Mouse (Mus musculus) frontal cortex, adult (tissue): ENCODE data around the gene Mrps27.
A peak's percentile ranks its signal among the peaks of the same experiment; 100 is the strongest.

Experiments
- ATAC-seq: cut with Nextera tagmentation; 2 replicates; pipeline ENCODE4 v1.9.2; 2017; ENCODE audit warnings: mild to moderate bottlenecking, moderate library complexity, mixed read lengths; ENCODE audit not compliant: low TSS enrichment

Mrps27 gene

DNA sequence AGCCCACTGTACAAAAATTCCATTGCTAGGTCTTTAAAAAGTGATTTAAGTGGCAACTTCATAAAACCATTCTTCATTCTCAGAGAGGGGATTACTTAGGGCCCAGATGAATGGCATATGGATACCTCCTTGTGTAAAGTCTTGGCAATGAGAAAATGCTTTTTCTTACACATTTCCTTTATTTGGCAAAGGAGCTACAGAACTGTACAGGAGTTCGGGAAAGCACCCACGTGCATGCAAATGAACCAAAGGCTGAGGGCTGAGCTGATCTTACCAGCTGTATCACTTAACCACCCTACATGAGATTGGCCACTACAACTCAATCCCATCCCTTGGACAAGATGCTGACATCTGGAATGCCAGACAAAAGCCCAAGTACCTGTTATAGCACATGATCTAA, 95.6 kb downstream of the Mrps27 start:
- peak; percentile 41 for ATAC-seq

GRCm38 (mm10) chr13:99441700-99442433, 97.3 kb downstream of the Mrps27 start:
- no peak for ATAC-seq

DNA sequence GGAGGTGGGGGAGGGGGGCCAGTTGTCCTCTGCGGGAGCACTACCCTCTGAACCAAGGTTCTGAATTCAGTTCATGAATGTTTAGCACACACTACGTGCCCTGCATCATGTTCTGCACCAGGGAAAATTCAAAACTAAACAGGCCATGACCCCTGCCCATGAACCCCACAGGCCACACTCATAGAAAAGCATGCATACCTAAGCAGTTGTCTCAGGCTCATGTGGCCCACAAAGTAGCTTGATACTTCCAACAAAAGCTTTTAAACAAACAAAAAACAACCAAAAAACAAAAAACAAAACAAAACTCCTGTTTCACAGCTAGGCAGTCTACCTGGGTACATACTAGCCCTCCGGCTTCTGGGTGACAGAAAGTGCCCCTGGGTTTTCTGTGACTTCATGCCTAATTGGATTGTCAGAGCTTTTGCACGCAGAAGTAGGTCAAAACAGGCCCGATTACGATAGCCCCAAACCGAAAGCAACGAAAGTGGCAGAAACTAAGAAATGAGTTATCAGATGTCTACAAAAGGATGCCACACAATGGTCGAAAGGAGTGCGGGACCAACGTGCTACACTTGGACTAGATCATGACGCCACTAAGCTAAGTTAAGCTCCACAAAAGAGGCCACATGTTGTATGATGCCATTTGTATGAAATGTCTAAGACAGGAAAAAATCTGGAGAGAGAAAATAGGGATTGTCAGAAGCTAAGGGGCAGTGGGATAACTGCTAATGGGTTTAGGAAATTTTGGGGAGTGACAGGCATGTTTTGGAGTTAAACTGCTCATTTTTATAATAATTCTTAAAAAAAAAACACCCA, 98.1 kb downstream of the Mrps27 start:
- ATAC-seq: no peak

DNA sequence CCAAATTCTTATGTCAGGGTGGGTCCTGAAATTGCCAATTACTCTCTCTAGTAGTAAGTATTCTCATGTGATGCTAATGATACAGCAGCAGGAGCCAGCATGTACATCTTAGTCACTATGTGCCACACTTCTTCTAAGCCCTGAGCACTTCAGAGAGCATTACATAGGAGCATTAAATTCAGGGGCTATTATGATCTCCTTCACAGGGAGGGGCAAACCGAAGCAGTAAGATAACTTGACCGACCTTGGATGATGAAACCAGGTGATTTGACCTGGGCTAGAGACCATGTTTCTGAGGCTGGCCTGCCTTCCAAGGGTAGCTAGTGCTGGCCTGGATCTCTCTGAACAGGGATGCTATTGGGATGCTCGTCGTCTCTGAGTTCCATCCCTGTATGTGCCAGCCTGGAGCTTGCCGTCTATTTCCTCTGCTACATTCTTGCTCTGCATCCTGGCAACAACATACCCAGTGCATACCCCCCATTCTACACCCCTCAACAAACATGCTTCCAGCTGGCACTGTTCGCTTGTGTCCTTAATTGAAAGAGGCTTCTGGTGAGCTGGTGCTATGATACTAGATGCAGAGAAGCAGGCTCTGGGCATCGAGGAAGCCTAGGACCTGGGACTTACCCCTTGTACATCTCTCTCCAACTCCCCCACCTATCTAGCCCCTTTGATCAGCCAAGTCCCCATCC, 99.0 kb downstream of the Mrps27 start:
- ATAC-seq: no peak

DNA sequence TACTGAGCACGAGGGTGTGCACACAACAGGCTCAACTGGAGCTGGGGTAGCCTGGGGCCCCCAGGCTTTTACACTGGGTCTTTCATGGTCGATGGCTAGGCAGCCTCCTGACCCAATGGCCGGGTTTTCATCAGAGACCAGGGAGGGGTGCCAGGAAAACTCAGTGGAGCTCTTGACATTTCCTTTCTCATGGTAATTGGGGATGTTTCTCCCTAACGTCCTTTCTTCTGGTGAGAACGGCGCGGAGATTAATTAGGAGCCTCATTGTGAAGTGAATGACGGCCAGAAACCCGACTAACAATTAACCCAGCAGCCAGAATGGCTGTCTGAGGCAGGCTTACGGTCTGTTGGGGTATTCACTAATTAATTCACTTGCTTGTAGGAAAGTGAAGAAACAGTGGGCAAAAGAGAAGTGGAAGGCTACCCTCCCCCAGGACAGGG, 99.9 kb downstream of the Mrps27 start:
- ATAC-seq: no peak

- ATAC-seq: 0 out of 2 replicates have a peak, but pooled peaks have one; percentile 10
Observed at GRCm38 (mm10) chr13:99444880-99445279, 100.3 kb downstream of the Mrps27 start.

GRCm38 (mm10) chr13:99447002-99447401, 102.4 kb downstream of the Mrps27 start:
- no peak for ATAC-seq

- peak; percentile 64 for ATAC-seq
Observed at GRCm38 (mm10) chr13:99447403-99448199, 103.0 kb downstream of the Mrps27 start.

GRCm38 (mm10) chr13:99448278-99448677, 103.7 kb downstream of the Mrps27 start:
- ATAC-seq: no peak

DNA sequence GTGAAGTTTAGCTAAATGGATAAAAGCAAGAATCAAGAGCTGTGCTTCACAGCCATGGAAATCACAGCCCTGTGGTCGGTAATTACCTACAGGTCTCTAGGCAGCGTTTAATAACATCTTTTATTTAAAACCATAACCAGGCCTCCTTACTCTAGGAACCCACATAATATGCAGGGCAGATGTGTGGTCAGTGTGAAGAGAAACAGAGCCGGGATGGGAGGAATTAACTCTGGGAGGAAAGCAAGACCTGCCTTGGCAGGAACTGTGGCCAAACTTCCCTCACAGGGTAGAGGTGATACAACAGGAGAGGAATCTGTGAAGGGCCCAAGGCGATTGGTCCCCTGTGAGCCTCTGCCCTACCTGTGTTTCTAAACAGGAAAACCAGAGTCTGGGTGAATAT, 105.0 kb downstream of the Mrps27 start:
- ATAC-seq: no peak

GRCm38 (mm10) chr13:99450766-99451165, 106.2 kb downstream of the Mrps27 start:
- no peak for ATAC-seq

GRCm38 (mm10) chr13:99451276-99451675, 106.7 kb downstream of the Mrps27 start:
- no peak for ATAC-seq

DNA sequence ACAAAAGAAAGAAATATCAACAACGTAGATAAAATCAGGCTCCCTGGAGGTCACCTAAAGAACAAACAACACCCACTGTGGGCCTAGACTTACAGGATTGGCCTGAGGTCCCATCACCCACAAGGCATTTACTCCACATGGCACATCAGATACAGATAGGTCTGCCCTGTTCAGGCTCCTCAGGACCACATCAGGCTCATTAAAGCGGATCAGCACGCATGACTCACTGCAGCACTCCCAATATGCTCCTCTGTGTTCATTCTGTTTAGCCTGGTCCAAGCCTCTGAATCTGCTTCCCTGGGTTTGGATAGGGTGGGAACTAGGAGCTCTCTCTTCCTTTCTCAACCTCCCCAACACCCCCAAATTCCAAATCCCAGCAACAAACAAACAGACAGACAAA, 107.9 kb downstream of the Mrps27 start:
- no peak for ATAC-seq

DNA sequence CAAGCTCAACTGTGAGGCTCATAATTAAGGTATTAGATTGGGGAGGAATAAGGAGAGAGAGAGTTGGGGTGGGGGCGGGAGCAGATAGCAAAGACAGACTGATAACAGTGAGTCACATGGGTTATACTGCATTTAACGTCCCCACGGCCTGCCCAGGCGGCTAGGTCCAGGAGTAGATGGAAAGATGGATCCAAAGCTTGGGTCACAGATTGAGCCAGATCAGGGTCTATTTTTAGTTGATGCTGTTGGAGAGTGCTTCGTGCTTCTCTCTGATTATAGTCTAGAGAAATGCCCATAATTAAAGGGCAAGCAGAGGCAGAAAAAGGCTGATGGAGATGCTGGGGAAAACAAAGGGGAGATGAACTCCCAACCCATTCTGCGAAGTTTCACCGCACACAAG, 110.4 kb downstream of the Mrps27 start:
- no peak for ATAC-seq

DNA sequence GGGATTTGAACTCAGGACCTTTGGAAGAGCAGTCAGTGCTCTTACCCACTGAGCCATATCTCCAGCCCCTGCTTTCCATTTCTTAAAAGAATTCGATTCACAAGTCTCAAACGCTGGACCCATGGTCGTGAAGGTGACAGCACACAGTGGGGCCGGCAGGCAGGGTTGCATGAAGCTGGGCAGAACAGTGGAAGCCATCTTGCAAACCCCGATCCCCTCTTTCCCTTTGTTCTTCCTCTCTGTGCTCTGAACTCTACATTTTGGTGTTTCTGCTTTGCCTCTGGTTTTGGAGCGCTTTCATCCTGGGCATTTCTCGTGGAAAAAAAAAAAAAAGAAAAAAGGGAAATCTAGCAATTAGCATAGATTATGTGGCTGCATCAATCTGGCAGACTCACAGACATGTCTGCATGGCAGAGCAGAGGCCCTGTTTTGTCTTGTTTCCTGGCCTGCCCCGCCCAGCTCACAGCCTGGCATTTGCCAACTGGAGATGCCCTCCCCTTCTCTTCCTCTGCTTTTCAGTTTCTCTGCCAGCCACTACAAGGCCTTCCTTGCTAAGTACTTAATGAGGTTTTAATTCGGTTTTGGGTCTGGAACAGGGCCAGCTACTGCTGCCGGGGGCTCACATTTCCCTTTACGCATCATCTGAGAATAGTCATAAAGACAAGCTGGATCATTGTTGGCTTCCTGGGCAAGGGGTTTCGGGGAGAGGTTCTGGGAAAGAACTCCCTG, 114.2 kb downstream of the Mrps27 start:
- ATAC-seq: peak; percentile 39; the same call in 1 of the 2 replicates

GRCm38 (mm10) chr13:99459612-99460011, 115.0 kb downstream of the Mrps27 start:
- ATAC-seq: no peak

DNA sequence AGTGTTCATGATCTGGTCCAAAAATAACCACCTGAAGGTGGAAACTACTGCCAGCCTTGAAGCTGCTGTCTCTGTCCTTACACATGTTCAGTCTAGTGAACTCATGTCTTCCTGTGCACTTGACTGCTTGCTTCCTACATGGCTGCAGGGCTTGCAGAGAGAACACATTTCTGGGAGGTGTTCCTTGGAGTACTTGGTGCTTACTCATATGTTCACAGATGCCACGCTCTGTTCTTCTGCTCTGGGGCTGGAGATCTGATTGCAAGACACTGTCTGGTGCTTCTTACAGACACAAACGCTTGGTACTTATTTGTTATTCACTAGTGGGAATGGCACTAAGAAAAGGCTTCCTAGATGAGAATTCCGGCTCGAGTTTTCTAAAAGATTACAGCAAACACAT, 117.3 kb downstream of the Mrps27 start:
- ATAC-seq: peak; percentile 85

GRCm38 (mm10) chr13:99464551-99464950, 120.0 kb downstream of the Mrps27 start:
- ATAC-seq: no peak
